ENCODE assay signal across 23 mouse cellular contexts in genomic region chr3:138560886-138561285, GRCm38 (mm10). TPM values are rescaled to one million over a fixed set of nuclear protein-coding genes. Genes with fewer than 3 reads are reported as not detected.
DNase-seq lines count a peak whose midpoint lies in the region; ATAC-seq and TF ChIP-seq lines count a peak whose summit lies in the region.
"Had no signal": no experiment of that assay in that cellular context is flagged by ENCODE, and none has a peak within 500 bp of the region (broad histone marks: within the 10 kb centered on the region; RNA-seq: fewer than 3 reads in every experiment).

No protein-coding gene starts in this region.

- no peaks in the 10 kb centered on the region for H3K27me3 ChIP-seq in lung, embryonic 15.5 days
- H3K27me3 ChIP-seq in MEL (ENCODE audit: control insufficient read depth in 1 of 2, insufficient read depth in 2 of 2, low read length in 2 of 2): no peaks in the 10 kb centered on the region
- H3K27me3 ChIP-seq in limb, embryonic 11.5 days (ENCODE audit: control insufficient read depth, insufficient read depth, low read length): no peaks in the 10 kb centered on the region
- no peaks in the 10 kb centered on the region for H3K27me3 ChIP-seq in cerebellum, adult 2 months (ENCODE audit: control insufficient read depth, insufficient read depth, low read length)
- H3K27me3 ChIP-seq: embryonic facial prominence, embryonic 12.5 days; forebrain, embryonic 15.5 days; liver, embryonic 12.5 days had no signal

- H3K4me3 ChIP-seq in lung, embryonic 15.5 days: no peak overlapping the region
- H3K4me3 ChIP-seq in MEL (ENCODE audit: control insufficient read depth in 1 of 2, insufficient read depth in 1 of 2, low read depth in 2 of 2, low read length in 2 of 2): no peak overlapping the region
- no peak overlapping the region for H3K4me3 ChIP-seq in limb, embryonic 11.5 days (ENCODE audit: low read depth, low read length)
- no peak overlapping the region for H3K4me3 ChIP-seq in cerebellum, adult 2 months (replicated peaks; ENCODE audit: insufficient read depth, low read depth, low read length)
- H3K4me3 ChIP-seq: embryonic facial prominence, embryonic 12.5 days; erythroblast, embryonic 14.5 days; forebrain, embryonic 15.5 days; heart, adult 2 months; liver, embryonic 12.5 days had no signal

- H3K27ac ChIP-seq in lung, embryonic 15.5 days: 0 out of 2 replicates have a peak overlapping the region, but pooled peaks have one; percentile 3
- H3K27ac ChIP-seq in MEL (ENCODE audit: control insufficient read depth, low read depth, low read length): no peak overlapping the region
- H3K27ac ChIP-seq in limb, embryonic 11.5 days (replicated peaks; ENCODE audit: low read depth, low read length): 0 out of 2 replicates have a peak overlapping the region, but pooled peaks have one; percentile 18
- no peak overlapping the region for H3K27ac ChIP-seq in cerebellum, adult 2 months (ENCODE audit: insufficient read depth, low read length)
- H3K27ac ChIP-seq: embryonic facial prominence, embryonic 12.5 days; forebrain, embryonic 15.5 days; heart, adult 2 months; liver, embryonic 12.5 days had no signal

- no peak overlapping the region for H3K4me2 ChIP-seq in lung, embryonic 15.5 days
- no peak overlapping the region for H3K4me2 ChIP-seq in limb, embryonic 11.5 days (ENCODE audit: low read depth, severe bottlenecking)
- H3K4me2 ChIP-seq: embryonic facial prominence, embryonic 12.5 days; forebrain, embryonic 15.5 days; liver, embryonic 12.5 days; lung, embryonic 14.5 days had no signal

- H3K9me3 ChIP-seq in lung, embryonic 15.5 days: no peaks in the 10 kb centered on the region
- H3K9me3 ChIP-seq in MEL (replicated peaks; ENCODE audit: insufficient read depth, low read length): no peaks in the 10 kb centered on the region
- no peaks in the 10 kb centered on the region for H3K9me3 ChIP-seq in limb, embryonic 11.5 days (ENCODE audit: control insufficient read depth, low read length)
- H3K9me3 ChIP-seq: embryonic facial prominence, embryonic 12.5 days; forebrain, embryonic 15.5 days; liver, embryonic 12.5 days had no signal

- no peak for DNase-seq in lung, postnatal 14 days
- no peak for DNase-seq in MEL (ENCODE audit: low read depth, low spot score)
- DNase-seq in embryo, embryonic 11 days: peak; percentile 44
- peak; percentile 34 for DNase-seq in limb, embryonic 11.5 days (ENCODE audit: low spot score)
- no peak for DNase-seq in thymus, postnatal 14 days
- no peak for DNase-seq in cerebellum, adult 2 months
- DNase-seq: adrenal gland, adult 8-10 months; cerebellum, postnatal 10 days; gastrocnemius, postnatal 25 days; heart, adult 2 months; heart, postnatal 36 days; kidney, adult 9 months; kidney, postnatal 36 days; left cerebral cortex, postnatal 4 days; spleen, adult 18-20 months; thymus, adult 2 months had no signal

- no peak for ATAC-seq in lung, embryonic 15.5 days (ENCODE audit: borderline replicate concordance, extremely low read depth, low FRiP score, low TSS enrichment)
- ATAC-seq in limb, embryonic 11.5 days (ENCODE audit: insufficient number of reproducible peaks, low FRiP score, low TSS enrichment, low read depth): peak; percentile 20; the same call in 1 of the 2 replicates
- ATAC-seq: forebrain, embryonic 15.5 days; inflammation-experienced regulatory T-cells, adult 6 months; liver, embryonic 12.5 days had no signal

- no peak for TF ChIP-seq CTCF in MEL (IDR thresholded peaks at IDR 0.05 in 2 of 3, conservative IDR thresholded peaks at IDR 0.05 in 1 of 3; ENCODE audit: control insufficient read depth in 1 of 3, insufficient read depth in 1 of 3, low read depth in 2 of 3, low read length in 3 of 3, poor library complexity in 1 of 3, severe bottlenecking in 1 of 3)
- no peak for TF ChIP-seq CTCF in cerebellum, adult 2 months (IDR thresholded peaks at IDR 0.05; ENCODE audit: borderline replicate concordance, insufficient read depth, low read depth, low read length)

- no peak for TF ChIP-seq RAD21 in MEL (IDR thresholded peaks at IDR 0.05; ENCODE audit: low read depth, low read length)

- H3K4me1 ChIP-seq in lung, embryonic 15.5 days: peaks cover 9% of the 10 kb centered on the region
- H3K4me1 ChIP-seq in MEL (ENCODE audit: control insufficient read depth in 1 of 2, insufficient read depth in 2 of 2, low read length in 2 of 2): no peaks in the 10 kb centered on the region
- H3K4me1 ChIP-seq in limb, embryonic 11.5 days (ENCODE audit: control insufficient read depth, insufficient read depth, low read length): no peaks in the 10 kb centered on the region
- no peaks in the 10 kb centered on the region for H3K4me1 ChIP-seq in cerebellum, adult 2 months (ENCODE audit: control insufficient read depth, insufficient read depth, low read length)
- H3K4me1 ChIP-seq: embryonic facial prominence, embryonic 12.5 days; forebrain, embryonic 15.5 days; liver, embryonic 12.5 days had no signal

- WGBS in lung, embryonic 15.5 days: 65% methylated on average over 3 of the region's 3 CpGs
- 75% methylated on average over 3 of the region's 3 CpGs for WGBS in limb, embryonic 11.5 days
- 87% methylated on average over 3 of the region's 3 CpGs for WGBS in cerebellum, adult 2 months

- TF ChIP-seq POLR2A in MEL (IDR thresholded peaks at IDR 0.05; ENCODE audit: control insufficient read depth in 1 of 2, insufficient read depth in 1 of 2, low read depth in 1 of 2, low read length in 2 of 2, poor library complexity in 1 of 2): no peak; a peak in 1 of 4 replicates
- TF ChIP-seq POLR2A in cerebellum, adult 2 months (IDR thresholded peaks at IDR 0.05; ENCODE audit: borderline replicate concordance, insufficient read depth, low read length): no peak

- H3K9ac ChIP-seq in lung, embryonic 15.5 days: no peak overlapping the region
- H3K9ac ChIP-seq in MEL (ENCODE audit: control insufficient read depth, low read depth, low read length, poor library complexity, severe bottlenecking): no peak overlapping the region
- no peak overlapping the region for H3K9ac ChIP-seq in limb, embryonic 11.5 days (ENCODE audit: low read length)
- H3K9ac ChIP-seq: embryonic facial prominence, embryonic 12.5 days; forebrain, embryonic 15.5 days; liver, embryonic 12.5 days; lung, embryonic 14.5 days had no signal

- no peaks in the 10 kb centered on the region for H3K79me2 ChIP-seq in MEL (ENCODE audit: control insufficient read depth, insufficient read depth, low read length, poor library complexity)

- no peak for TF ChIP-seq EP300 in MEL (IDR thresholded peaks at IDR 0.05; ENCODE audit: low read depth in 1 of 2, low read length in 2 of 2)

- H3K36me3 ChIP-seq in lung, embryonic 15.5 days: peaks cover 12% of the 10 kb centered on the region; the same call in 1 of the 2 replicates
- H3K36me3 ChIP-seq in MEL (ENCODE audit: control insufficient read depth in 1 of 2, insufficient read depth in 2 of 2, low read length in 2 of 2): peaks cover 0 to 6% of the 10 kb centered on the region in 2 experiments; a peak in 2 of 4 replicates
- H3K36me3 ChIP-seq in limb, embryonic 11.5 days (ENCODE audit: control insufficient read depth, insufficient read depth, low read length): peaks cover 7% of the 10 kb centered on the region; the same call in 1 of the 2 replicates

TF ChIP-seq in MEL, 35 proteins besides CTCF, POLR2A, EP300 and RAD21:
- no peak for TF ChIP-seq BHLHE40 (IDR thresholded peaks at IDR 0.05; ENCODE audit: borderline replicate concordance, low read depth, low read length)
- TF ChIP-seq POLR2AphosphoS2 (IDR thresholded peaks at IDR 0.05; ENCODE audit: low read length): peak; percentile 34; the same call in 1 of the 2 replicates
- no peak for TF ChIP-seq TAL1 (IDR thresholded peaks at IDR 0.05; ENCODE audit: low read length)
TF ChIP-seq in MEL: peak in this region for 1.

RNA-seq across cellular contexts. Expression of gene Eif4e, which starts 34.9 kb away (rescaled TPM):
- 343 and 357 TPM in 2 replicates for polyA plus RNA-seq in lung, embryonic 15.5 days (2015; fragmentation: Nextera tagmentation; extraction: Ambion mirVana)
- 363 and 364 TPM in 2 replicates for total RNA-seq in MEL (2012; rRNA removed)
- polyA plus RNA-seq in MEL (2012; ENCODE audit: insufficient read depth in 1 of 2, insufficient read length in 2 of 2, low read depth in 1 of 2, low replicate concordance in 2 of 2, missing spikeins in 1 of 2): 100 to 1,000 TPM in 1 of 2 experiments, 10 to 100 TPM in 1; 83.5 to 490 TPM
- polyA plus RNA-seq in limb, embryonic 11.5 days (2014; fragmentation: Nextera tagmentation; extraction: Ambion mirVana): 546 and 557 TPM in 2 replicates
- 137 and 138 TPM in 2 replicates for polyA plus RNA-seq in cerebellum, adult 2 months (2012; rRNA removed)

Comparison
In these comparisons a context has a peak if more than half of its experiments do, and no peak if none do; other contexts are left out.
1. H3K27ac ChIP-seq: peak in lung, embryonic 15.5 days (single experiment) and limb, embryonic 11.5 days (single experiment); none in MEL (single experiment) and cerebellum, adult 2 months (single experiment).
2. DNase-seq: peak in embryo, embryonic 11 days (single experiment) and limb, embryonic 11.5 days (single experiment); none in lung, postnatal 14 days (single experiment), MEL (single experiment), thymus, postnatal 14 days (single experiment) and cerebellum, adult 2 months (0 of 2).